Mouse (Mus musculus): Measurements from ENCODE around the gene Tpcn2.

Gene Tpcn2

DNA sequence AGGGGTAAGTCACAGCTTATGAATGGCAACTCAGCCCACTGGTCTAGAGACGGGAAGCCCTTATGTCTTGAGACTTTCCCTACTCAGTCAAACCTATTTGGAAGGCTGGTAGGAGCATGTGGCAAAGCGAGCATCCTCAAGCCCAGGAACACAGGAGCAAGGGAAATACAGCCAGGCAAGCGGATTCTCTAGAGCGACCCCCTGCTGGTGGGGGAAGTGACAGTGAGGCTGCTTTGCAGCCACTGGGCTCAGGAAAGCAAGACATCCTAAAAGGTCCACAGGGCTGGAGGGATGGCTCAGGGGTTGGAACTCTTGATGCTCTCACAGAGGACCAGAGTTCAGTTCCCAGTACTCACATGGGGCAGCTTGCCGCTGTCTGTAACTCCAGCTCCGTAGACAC is 87.5 kb downstream of the Tpcn2 start:
- no peak for DNase-seq

DNA sequence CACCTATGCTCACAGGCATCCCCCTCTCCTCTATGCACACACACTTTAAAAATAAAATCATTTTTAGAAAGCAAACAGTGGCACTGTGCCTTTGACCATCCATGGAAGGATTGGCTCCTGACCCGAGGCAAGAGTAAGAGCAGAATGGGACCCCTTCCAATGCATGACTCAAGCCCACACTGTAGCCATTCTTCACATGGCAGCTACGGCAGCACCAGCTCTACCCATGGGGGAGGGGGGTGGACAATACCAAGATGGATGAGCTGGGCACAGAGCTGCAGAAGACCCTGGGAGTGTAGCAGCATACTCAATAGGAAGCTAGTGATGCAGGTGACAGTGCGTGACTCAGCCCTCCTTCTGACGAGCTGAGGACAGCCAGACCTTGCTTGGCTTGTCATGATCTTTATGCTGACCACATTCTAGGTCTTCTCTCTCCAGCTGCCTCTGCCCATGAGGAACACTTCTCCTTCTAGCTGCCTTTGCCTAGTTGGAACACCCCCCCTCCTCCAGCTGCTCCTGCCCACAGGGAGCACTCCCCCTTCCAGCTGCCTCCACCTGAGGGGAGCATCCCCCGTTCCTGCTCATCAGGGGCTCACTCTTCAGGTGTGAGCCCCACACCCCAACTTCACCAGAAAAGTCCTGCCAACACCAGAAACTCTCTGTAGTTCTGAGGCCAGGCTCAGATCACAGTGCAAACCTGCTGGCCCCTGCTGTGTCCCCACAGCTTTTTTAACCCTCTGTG is 88.5 kb downstream of the Tpcn2 start:
- no peak for DNase-seq

DNA sequence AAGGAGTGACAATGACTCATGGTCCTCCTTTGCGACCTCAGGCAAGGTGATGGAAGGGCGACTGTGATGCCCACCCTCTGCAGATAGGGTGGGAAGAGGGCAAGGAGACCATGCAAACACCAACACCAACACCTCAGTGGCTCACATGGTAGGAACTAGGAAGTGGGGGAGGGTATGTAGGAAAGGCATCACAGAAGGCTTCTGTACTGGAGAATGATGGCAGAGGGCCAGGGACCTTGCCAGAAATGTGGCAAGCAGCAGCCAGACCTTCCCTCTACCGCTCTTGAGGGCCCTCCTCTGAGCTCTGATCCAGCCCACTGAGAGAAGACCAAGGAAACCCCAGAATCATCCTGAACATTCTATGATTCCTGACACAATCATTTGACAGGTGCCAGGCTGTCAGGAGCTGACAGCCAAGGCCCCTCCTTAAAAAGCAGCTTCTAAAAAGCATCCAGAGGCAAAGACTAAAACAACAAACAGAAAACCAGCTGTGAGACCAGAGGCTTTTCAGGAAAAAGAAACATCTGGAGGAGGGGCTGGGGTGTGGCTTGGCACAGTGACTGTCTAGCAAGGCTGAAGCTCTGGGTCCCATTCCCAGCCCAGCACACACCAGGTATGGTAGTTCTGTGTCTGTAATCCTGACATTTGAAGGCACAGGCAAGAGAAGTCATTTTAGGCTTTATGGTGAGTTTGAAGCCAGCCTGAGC is 89.2 kb downstream of the Tpcn2 start:
- peak; percentile 63 for DNase-seq

DNA sequence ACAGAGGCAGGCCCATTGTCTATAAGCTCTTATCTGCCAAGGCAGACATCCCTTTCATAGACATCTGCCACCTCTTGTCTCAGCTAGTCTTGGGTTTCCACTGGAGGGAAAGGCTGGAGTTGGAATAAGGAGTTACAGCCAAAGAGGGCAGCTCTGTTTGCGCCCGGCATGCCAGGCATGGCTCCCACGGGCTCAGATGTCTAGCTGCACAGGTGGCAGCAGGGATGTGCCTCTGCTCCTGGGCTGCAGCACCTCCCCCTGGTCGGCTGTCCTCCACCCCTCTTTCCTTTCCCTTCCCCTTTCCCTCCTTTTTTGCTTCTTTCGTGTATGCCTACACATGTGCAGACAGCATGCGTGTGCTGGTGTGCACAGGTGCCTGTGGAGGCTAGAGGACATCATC is 91.0 kb downstream of the Tpcn2 start:
- DNase-seq = no peak

DNA sequence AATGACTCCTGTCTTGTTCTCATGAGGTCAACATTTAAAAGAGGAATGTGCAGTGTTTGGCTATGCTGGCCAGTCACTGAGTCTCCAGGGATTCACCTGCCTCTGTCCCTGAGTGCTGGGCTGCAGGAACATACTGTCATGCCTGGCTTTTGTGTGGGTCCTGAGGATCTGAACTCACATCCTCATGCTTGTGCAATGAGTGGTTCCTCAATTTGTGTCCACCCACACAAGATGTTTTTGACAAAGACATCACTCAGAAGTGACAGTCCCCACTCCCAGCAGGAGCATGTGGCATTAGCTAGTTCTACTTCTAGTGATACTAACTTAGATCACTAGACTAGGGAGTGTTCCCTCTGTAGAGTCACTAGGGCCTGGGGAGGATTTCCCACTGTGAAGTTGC is 93.3 kb downstream of the Tpcn2 start:
- no peak for DNase-seq

DNA sequence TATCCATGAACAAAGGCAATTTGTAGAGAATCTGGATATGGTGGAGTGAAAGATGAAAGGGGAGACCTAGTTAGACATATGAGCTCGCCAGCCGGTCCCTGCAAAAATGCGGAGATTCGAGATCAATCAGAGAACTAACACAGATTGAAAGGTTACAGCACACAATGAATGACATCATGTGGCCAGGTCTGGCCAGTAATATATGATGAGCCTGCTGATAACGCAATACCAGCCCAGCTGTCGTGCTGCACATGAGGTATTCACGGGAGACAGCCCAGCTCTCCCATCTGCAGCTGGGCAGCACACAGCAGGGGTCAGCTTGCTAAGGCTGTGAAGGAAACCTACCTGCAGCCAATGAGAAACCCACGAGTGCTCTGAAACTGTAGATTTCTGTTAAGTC is 94.5 kb downstream of the Tpcn2 start:
- DNase-seq = peak; percentile 59

DNA sequence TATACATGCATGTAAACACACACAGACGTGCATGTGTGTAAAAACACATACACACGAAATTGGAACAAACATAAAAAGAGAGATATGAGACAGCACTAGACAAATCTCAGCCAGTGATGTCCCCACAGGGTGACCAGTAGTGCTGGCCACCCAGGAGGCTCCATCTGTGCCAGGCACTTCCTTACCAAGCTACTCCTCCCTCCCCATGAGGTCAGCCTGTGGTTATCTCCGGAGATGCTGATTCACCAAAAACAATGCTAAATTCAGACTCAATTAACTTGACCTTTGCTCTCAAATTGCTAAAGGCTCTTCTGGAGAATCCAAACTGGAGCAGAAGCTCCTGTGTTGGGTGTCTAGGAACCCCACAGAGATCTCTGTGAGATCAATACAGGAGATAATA is 96.0 kb downstream of the Tpcn2 start:
- no peak for DNase-seq

DNA sequence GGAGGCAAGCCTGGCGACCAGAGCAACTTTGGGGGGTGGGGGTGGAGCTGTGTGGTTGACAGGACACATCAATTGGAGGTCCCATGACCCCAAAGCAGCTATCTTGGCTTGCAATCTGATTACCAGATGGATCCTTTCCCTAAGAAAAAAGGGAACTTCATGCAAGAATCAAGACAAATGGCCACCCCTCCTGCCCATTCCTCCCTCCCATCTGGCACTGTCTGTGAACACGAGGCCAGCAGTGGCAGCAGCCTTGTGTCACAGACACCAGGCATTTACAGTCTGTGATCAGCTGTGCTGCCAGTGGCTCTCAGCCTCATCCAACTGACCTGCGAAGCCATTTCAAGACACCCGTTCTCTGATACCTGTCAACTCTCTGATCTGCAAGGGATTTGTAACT is 101.4 kb downstream of the Tpcn2 start:
- DNase-seq = no peak

DNA sequence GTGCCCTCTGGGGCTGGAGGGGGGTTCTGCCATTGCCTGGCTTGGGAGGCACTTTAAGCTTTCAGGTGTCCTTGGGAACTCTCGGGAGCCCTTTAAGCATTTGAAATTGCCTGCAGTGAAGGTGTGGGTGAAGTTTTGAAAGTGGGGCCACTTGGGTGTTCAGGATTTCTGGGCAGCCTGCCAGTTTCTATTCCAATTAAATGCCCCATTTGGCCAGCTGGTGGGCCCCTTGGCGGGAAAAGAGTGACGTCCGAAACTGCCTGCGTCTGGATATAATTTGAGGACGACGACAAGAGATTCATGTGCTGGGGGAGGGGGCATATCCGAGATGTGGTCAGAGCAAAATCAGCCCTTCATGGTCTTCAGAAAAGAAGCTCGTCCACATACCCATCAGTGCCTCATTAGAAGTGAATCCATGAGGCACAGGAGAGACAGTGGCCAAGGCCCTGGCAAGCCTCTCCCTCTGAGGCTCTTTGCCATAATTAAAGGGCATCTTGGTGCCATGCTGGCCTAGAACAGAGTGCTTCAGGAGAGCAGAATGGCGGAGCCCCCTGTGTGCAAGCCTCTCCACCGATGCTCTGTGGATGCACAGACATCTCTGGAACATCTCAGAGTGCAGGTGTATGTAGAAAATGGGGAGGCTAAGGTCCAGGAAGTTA is 102.3 kb downstream of the Tpcn2 start:
- DNase-seq = peak; percentile 86

DNA sequence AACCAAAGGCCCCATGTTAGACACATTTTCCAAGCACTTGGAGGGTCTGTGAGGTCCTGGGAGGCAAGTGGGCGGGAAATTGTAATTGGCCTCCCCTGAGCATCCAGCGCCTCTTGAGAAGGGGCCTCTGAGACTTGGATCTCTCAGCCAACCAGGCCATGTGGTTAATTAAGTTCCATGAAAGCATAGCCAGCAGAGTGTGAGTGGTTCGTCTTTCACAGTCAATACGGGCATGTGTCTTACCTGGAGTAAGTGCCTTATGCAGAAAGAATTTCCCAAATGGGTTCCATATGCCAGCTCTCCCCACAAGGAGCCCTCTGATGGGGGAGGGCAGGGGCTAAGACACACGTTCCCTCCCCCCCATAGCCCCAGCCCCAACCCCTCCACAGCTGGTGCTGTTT is 104.1 kb downstream of the Tpcn2 start:
- DNase-seq = no peak

DNA sequence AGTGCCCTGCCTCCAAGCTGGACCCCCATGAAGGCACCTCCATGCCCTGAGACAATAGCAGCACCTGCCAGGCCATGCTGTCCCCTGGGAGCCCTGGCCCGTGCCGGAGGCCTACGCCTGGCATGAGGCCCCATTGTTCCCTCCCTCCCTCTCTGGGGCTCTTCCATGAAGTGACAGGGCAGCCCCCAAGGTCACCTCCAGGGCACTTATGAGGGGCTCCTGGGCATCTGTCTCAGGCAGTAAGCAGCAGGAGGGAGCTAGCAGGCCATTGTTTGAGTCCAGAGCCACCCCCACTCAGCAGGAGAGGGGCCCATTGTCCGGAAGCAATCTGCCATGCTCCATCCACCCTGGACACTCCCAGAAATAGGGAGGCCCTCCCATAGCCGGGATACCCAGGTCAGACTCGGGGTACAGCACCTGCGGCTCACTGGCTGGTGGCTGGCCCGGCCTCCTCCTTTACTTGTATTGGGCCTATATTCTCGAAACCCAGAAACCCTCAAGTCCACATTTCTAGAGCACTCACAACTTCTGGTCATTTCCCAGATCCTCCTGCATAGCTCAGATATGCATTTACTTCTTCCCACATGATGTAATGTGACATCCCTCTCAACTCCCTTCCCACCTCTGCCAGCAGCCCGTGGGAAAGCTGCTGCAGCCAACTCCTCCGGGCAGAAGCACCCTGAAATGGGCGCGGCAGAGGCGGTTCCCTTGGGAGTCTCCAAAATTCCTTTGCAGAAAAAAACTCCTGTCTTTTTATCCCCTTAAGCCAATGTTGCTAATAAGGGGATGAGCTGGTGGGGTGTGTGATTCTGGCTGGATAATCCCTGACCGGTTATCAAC is 106.8 kb downstream of the Tpcn2 start:
- DNase-seq = peak; percentile 96

DNA sequence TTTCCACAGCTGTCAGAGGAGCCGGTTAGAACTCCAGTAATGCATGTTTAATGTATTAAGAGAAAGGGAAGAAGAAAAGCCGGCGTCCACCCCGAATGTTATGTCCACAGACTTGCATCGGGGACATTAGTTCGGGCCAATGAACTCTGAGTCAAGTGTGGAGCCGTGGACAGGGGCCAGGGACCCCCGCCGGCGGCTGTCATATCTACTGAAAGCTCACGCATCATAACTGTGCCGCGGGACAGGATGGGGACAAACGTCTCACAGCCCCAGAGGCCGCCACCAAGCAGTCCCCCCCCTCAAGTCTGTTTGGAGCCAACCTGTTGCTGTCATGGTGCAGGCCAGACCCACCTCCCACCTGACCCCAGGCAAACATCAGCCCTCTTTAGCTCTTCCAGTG is 110.2 kb downstream of the Tpcn2 start:
- DNase-seq = peak; percentile 92

DNA sequence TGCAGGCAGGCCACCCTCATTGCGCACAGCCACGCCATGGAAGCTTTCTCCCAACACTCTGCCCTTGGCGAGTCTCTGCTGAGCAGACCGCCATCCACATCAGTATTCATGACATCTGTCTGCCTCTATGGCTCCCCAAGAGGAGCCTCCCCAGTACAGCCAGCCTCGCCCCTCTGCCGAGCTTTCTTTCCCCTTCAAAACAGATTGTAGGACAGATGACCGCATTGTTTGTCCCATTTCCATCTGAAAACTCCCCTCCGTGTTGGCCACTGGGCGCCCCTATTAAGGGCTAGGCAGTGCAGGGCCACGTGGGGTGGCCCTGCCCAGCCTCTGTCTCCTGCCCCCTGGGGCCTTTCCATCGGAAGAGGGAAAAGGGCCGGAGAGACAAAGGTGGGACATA is 110.7 kb downstream of the Tpcn2 start:
- DNase-seq = peak; percentile 95

DNA sequence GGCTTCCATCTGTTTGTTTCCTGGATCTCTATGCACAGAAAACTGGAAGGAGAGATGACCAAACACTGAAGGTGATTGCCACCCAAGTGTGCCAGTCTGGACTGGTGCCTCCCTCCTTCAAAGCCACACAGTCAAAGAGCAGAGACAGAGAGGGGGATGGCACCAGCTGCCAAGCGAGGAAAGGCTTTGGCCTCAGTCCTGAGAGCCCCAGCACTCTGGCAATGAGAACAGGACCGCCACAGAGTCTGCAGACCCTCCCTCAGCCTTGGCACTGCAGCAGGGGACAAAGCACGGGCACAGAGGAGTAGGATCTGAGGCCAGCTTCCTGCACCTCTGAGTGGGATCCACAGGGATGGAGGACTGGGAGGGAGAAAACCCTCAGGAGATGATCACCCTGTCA is 114.1 kb downstream of the Tpcn2 start:
- DNase-seq = no peak

DNA sequence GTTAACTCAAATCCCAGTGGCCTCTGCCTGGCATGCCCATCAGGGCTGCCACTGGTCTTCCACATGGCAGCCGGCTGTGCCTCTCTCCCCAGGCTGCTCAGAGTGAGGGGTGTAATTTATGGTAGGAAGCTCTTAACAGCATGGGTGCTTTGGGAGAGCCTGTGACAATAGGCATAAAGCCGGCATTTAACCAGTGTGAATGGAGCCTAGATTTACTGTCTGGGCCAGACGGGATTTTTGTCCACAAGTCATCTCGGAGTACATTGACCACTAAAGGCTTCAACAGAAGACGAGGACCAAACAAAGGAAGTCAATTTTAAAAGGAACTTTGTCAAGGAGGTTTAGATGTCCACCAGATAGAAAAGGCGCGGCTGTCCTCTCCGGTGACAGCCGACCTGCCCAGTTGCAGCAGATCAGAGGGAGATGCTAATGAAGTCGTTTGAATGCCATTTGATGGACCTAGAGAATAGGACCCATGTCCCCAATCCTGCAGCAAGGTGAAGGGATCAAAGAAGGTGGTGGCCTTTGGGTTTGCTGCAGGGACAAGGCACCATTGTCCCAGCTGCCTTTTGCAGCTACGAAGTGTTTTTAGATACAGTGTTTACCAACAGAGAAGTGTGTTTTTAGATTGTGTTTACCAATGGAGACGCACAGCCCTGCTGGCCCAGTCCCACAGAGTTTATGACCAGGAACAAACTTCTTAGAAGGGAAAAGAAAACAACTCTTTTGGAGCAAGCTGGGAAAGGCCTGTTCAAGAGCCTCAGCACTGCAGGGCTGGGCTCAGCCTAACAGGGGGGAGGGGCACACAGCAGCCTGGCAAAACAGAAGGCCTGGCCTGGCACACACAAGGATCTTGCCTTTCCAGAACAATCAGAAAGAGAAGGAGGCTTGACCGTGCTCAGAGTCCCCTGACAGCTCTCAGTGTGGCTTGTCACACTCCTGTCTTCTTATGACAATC is 124.2 kb downstream of the Tpcn2 start:
- peak; percentile 68 for DNase-seq

DNA sequence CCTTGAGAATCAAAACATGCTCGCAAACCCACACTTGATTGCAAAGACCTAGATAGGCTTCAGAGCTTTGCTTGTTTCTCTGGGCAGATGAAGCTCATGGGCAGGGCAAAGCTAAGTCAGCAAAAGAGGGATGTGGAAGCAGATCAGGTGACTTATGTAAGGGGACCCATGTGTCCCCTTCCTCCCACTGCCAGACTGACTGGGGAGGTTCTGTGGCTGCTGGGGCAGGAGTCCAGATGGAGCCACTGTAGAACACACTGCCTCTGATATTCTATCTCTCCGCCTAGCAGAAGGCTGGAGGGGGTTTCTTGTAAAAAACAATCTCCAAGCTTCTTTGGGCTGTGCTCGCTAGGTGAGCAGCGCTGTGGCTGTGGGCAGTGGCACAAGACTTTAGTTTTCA is 128.1 kb downstream of the Tpcn2 start:
- DNase-seq = no peak

DNA sequence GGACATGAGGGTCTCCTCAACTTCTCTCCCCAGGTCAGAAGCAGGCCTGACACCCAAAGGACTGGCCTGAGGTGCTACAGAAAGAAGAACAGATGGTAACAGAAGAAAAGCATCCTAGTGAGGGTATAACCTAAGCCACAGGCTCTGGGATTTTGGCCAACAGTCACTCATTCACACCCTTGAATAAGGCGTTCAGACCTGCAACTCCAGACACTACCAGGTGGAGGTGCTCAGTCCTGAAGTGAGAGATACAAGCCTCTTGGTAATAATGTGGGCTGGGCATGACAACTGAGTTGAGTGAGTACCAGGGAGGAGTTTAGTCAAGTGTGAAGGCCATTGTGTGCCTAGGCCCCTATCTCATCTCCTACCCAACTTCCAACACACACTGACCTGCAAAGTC is 129.7 kb downstream of the Tpcn2 start:
- no peak for DNase-seq

DNA sequence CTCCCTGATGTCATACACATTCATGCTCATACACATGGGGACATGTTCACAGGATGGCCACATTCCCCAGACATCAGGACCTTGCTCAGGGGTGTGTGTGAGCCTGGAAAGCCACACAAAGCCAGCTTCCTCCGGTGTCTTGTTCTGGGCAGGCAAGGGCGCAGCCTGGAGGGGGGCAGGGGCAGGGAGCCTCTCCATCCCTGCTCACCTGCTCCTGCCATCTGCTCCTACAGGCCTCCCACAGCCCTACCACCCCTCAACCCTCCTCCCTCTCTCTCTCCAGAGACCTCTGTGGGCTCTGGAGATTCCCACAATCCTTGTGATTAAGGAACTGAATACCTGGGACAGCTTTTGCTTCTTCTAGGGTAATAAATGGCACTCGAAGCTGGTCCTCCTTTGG is 132.0 kb downstream of the Tpcn2 start:
- no peak for DNase-seq

DNA sequence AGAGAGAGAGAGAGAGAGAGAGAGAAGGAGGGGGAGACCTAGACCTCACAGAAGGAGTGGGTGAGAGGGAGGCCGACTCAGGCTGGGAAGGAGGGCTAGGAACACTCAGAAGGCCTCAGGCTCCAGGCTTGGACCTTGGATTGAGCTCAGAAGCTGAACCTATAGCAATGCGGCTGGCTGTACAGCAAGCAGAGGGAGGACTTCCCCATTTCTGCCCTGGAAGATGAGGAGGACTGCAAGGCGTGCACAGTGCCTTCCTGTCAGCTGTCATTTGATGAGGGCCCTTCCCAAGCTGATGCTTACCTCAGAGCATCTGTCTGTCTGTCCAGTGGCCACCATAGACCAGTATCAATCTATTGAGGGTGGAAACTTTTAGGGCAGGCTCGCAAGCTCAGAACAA is 134.9 kb downstream of the Tpcn2 start:
- no peak for DNase-seq

DNA sequence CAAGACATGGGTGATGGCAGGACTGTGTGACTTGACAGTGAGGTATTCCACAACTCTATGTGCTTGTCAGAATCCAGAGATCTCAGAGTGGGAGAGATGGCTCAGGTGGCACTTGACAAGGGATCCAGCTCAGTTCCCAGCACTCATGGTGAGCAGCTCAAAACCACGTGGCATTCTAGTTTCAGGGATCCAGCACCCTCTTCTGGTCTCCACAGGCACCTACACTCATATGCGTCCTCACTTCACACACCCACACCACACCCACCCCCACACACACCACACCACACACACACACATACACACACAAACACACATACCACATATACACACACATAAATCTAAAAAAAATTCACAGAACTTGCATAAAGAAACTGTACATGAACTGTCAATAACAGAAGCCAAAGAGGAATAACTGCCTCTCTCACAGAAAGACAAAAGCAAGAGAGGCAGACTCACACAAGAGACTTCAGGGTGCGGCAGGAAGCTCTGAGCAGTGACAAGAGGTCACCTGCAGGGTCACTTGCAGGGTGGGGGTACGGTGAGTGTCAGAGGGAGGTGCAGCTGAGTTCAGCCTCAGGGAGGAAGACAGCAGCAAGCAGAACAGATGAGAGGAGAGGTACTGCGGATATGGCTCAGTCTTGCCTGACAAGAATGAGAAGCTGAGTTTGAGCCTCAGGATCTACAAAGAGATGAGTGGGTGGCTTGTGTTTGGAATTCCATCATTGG is 135.7 kb downstream of the Tpcn2 start:
- DNase-seq = no peak

DNA sequence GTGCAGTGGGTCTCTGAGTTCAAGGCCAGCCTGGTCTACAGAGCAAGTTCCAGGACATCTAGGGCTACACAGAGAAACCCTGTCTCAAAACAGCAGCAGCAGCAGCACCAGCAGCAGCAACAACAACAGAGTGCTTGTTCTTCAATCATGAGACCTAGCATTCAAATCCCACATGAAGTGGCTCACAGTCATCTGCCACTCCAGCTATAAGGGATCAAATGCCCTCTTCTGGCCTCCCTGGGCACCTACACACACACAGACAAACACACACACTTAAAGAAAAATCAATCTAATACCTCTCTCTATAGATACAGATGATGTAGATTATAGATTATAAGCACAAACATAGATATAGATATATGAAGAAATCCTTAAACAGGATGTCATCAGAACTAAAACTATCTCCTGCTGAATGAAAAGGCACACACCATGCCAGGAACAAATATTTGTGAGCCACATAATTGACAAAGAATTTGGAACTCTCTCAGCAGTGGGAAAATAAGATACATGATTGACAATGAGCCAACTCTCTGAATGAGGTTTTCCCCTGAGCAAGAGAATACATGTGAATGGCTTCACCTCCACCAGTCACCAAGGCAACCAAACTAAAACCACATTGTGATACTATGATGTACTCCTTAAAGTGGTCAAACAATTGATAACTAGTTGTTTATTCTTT is 137.4 kb downstream of the Tpcn2 start:
- DNase-seq = no peak
